Mouse (Mus musculus) heart, embryonic 13.5 days (tissue): ENCODE data around the gene Sorbs1. TPM values are rescaled to one million over a fixed set of nuclear protein-coding genes. Genes with fewer than 3 reads are reported as not detected.
A peak's percentile ranks its signal among the peaks of the same experiment; 100 is the strongest.

ENCODE experiments used
- ATAC-seq: fragments of 200-750 bp; cut with Nextera tagmentation; 2 replicates; pipeline ENCODE4 v1.8.0; 2017; ENCODE audit warnings: moderate TSS enrichment; ENCODE audit not compliant: insufficient number of reproducible peaks, low FRiP score, low TSS enrichment; ENCODE audit errors: extremely low read depth
- H3K27ac ChIP-seq: fragments of 300-500 bp; sonication (generic); replicated peaks from 2 replicates; pipeline ENCODE4 v1.5.1; 2015; ENCODE audit warnings: moderate library complexity, mild to moderate bottlenecking, inconsistent platforms
- H3K27me3 ChIP-seq: fragments of 300-500 bp; sonication (generic); replicated peaks from 2 replicates; pipeline ENCODE4 v1.6.1; 2015; ENCODE audit warnings: mild to moderate bottlenecking, inconsistent platforms
- H3K36me3 ChIP-seq: fragments of 300-500 bp; sonication (generic); 2 replicates; pipeline ENCODE4 v1.6.1; 2015; ENCODE audit warnings: mild to moderate bottlenecking, inconsistent platforms
- H3K4me1 ChIP-seq: fragments of 300-500 bp; sonication (generic); 2 replicates; pipeline ENCODE4 v1.6.1; 2015; ENCODE audit warnings: inconsistent platforms
- H3K4me2 ChIP-seq: fragments of 300-500 bp; sonication (generic); 2 replicates; pipeline ENCODE4 v1.6.1; 2015; ENCODE audit warnings: inconsistent platforms, mild to moderate bottlenecking, moderate library complexity
- H3K4me3 ChIP-seq: fragments of 300-500 bp; sonication (generic); 2 replicates; pipeline ENCODE4 v1.5.1; 2015; ENCODE audit warnings: moderate library complexity, mild to moderate bottlenecking, inconsistent platforms
- H3K9ac ChIP-seq: fragments of 300-500 bp; sonication (generic); 2 replicates; pipeline ENCODE4 v1.6.1; 2015; ENCODE audit warnings: inconsistent platforms, mild to moderate bottlenecking, moderate library complexity
- H3K9me3 ChIP-seq: fragments of 300-500 bp; sonication (generic); 2 replicates; pipeline ENCODE4 v1.6.1; 2016; ENCODE audit warnings: inconsistent platforms
- WGBS: fragments of 180-500 bp; shearing (Covaris S2); methylation state at CpG from one replicate; pipeline ENCODE4 v1.1.7; 2015; ENCODE audit warnings: mixed read lengths; 5-methylcytosine and 5-hydroxymethylcytosine counted together
- polyA plus RNA-seq: library from polyadenylated mRNA; unstranded; fragments of >200 nt; fragmentation: Nextera tagmentation; extraction: Ambion mirVana; gene quantifications from 2 replicates; pipeline ENCODE4 v1.2.1, GENCODE M21; 2015

Sorbs1 gene
- polyA plus RNA-seq, 1 experiment from 2014 or later: 65.4 TPM

DNA sequence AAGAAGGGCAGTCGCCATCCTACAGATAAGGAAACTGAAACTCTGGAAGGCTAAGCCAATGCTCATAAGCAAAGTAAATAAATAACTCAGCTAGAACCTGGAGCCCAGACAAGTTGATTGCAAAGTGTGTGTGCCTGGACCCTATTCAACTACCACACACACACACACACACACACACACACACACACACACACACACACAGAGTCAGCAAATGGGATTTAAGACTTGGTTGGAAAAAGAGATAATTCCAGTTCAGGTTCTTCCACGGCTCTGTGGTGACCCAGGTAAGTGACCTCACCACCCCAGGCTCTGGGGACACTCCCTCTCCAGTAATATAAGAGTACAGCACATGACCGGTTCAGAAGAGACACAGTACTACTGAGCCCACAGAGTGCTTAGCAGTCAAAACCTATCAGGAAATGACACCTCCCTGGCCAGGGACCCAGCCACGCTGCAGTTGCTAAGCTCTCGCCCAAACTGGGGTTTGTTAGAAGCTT, 36.1 kb downstream of the Sorbs1 start:
- Histone ChIP-seq H3K9me3 (no peaks in the 10 kb centered on the region), H3K36me3 (0 out of 2 replicates have a peak, but pooled peaks cover 4% of the 10 kb centered on the region), H3K27me3 (no peaks in the 10 kb centered on the region), H3K4me1 (peaks cover 62% of the 10 kb centered on the region), H3K4me2 (0 out of 2 replicates have a peak overlapping the region, but pooled peaks have one; percentile 9), H3K4me3 (no peak overlapping the region), H3K27ac (peak overlapping the region; percentile 66), H3K9ac (peak overlapping the region; percentile 53)
- 0 out of 2 replicates have a peak, but pooled peaks have one; percentile 18 for ATAC-seq
- 22% methylated on average over 5 of the region's 5 CpGs for WGBS

DNA sequence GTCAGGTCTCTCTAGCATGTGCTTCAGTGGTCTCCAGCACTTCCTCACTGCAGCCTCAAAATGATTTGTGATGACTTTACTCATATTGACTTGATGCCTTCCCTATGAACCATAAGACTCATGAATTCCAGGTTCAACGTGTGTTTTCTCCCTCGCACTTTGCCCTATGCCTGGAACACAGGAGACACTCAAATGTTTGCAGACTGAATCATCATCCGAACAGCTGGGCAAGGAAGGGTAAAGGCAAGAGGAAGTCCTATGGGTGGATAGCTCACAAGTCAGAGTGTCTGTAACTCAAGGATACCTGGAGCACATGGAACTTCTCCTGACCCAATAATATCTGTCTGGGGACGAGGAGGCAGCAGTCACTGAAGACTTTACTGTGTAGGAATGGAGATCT, 37.1 kb downstream of the Sorbs1 start:
- 0 out of 2 replicates have a peak overlapping the region, but pooled peaks have one; percentile 66 for H3K27ac ChIP-seq
- no peak for ATAC-seq
- H3K9ac ChIP-seq: no peak overlapping the region
- H3K9me3 ChIP-seq: no peaks in the 10 kb centered on the region
- H3K4me3 ChIP-seq: no peak overlapping the region
- H3K4me2 ChIP-seq: no peak overlapping the region
- H3K36me3 ChIP-seq: 0 out of 2 replicates have a peak, but pooled peaks cover 4% of the 10 kb centered on the region
- H3K4me1 ChIP-seq: peaks cover 67% of the 10 kb centered on the region
- H3K27me3 ChIP-seq: no peaks in the 10 kb centered on the region
- WGBS: 79% methylated on average over 4 of the region's 4 CpGs

DNA sequence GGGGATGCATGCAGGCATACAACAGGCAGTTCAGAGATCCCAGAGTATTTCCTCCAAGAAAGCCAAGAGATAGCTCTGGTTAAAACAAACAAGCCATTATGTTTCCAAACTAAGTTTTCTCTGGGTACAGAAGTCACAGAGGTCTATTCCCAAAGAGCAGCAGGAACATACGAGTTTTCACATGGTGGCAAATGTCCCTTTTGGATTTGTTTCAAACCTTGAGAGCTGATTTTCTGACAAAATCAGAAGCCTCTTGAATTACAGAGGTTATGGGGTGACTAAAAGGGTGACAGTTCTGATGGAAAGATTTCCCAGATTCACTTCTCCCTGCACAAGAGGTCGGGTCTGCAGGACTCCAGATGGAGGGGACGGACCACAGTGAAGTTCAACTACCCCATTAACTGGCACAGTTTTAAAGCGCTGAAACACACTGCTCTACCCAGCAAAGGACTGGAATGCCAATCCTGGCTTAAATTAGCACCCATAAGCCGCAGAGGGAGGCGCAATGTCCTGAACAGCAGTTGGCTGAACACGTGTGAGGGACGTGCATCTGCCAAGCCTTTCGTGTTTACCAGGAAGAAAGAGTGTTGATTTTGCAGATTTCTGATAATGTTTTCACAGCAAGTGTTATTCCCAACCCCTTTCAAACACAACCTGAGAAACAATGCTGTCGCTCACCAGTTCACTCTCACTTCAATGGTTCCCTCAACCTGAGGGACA, 41.9 kb downstream of the Sorbs1 start:
- no peaks in the 10 kb centered on the region for H3K9me3 ChIP-seq
- H3K36me3 ChIP-seq: 0 out of 2 replicates have a peak, but pooled peaks cover 13% of the 10 kb centered on the region
- peak overlapping the region; percentile 76 for H3K27ac ChIP-seq
- H3K4me3 ChIP-seq: no peak overlapping the region
- WGBS: 38% methylated on average over 10 of the region's 10 CpGs
- H3K27me3 ChIP-seq: no peaks in the 10 kb centered on the region
- ATAC-seq: no peak
- H3K9ac ChIP-seq: peak overlapping the region; percentile 71
- peaks cover 65% of the 10 kb centered on the region for H3K4me1 ChIP-seq
- 0 out of 2 replicates have a peak overlapping the region, but pooled peaks have one; percentile 11 for H3K4me2 ChIP-seq

DNA sequence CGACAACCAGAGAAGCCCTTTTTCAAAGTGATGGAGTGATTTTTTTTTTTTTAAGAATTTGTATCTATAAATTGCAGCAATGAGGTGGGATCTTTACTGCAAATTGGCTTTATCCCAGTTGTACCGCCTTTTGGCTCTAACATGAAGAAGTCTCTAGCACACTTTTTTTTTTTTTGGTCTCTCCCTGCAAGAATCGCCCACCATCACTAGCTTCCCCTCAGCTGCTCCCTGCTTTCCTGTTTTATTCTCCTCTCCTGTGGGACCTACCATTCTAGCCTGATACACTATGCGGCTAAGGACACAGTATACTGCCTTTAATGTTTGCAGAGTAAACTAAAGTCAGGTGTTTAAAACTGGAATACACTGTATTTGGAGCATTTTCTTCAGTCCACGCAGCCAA, 43.8 kb downstream of the Sorbs1 start:
- Histone ChIP-seq H3K9me3 (no peaks in the 10 kb centered on the region), H3K4me3 (no peak overlapping the region), H3K36me3 (0 out of 2 replicates have a peak, but pooled peaks cover 9% of the 10 kb centered on the region), H3K27ac (no peak overlapping the region), H3K27me3 (no peaks in the 10 kb centered on the region), H3K9ac (no peak overlapping the region), H3K4me1 (peaks cover 62% of the 10 kb centered on the region), H3K4me2 (no peak overlapping the region)
- ATAC-seq: no peak
- 84% methylated on average over 5 of the region's 5 CpGs for WGBS

DNA sequence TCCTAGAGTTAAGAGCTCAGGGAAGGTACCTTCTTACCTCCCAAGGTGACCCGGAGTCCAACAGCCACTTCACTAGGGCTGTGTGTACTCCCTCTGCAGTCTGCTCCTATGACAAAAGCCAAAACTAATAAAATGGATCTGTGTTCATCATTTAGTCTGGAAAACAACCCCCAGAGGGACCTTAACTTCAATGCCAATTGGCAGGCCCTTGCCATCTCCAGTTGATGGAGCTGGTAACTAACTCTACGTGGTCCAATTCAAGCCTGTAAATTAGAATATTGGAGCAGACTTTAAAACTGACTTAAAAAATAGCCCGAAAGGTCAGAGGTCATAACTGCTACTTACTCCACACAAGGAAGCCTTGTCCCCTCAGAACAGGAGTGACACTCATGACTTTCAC, 45.3 kb downstream of the Sorbs1 start:
- no peak overlapping the region for H3K4me3 ChIP-seq
- H3K9ac ChIP-seq: peak overlapping the region; percentile 33; the same call in 1 of the 2 replicates
- no peak for ATAC-seq
- peak overlapping the region; percentile 92 for H3K27ac ChIP-seq
- H3K36me3 ChIP-seq: 0 out of 2 replicates have a peak, but pooled peaks cover 9% of the 10 kb centered on the region
- no peaks in the 10 kb centered on the region for H3K27me3 ChIP-seq
- no peaks in the 10 kb centered on the region for H3K9me3 ChIP-seq
- WGBS: 69% methylated on average over 3 of the region's 3 CpGs
- peak overlapping the region; percentile 45 for H3K4me2 ChIP-seq
- H3K4me1 ChIP-seq: peaks cover 68% of the 10 kb centered on the region

DNA sequence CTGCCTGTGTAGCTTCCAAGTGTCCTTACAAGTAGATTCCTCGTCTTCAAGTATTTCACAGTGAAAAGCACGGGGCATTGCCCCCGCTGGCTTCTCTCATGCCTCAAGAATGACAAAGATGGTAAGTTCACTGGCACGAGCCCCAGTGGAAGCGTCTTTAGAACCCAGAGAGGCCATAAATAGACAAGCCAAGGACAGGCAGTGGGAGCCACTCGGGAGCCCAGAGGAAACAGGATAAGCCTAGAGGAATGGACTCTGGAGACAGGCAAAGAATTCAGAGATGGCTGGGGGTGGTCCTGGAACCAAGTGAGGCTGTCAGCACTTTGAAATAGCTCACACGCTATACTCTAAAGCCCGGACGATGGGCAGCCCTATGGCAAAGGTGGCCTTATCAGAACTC, 45.8 kb downstream of the Sorbs1 start:
- Histone ChIP-seq H3K4me1 (peaks cover 68% of the 10 kb centered on the region), H3K9me3 (no peaks in the 10 kb centered on the region), H3K4me2 (peak overlapping the region; percentile 45), H3K27ac (peak overlapping the region; percentile 92), H3K4me3 (no peak overlapping the region), H3K27me3 (no peaks in the 10 kb centered on the region), H3K36me3 (0 out of 2 replicates have a peak, but pooled peaks cover 9% of the 10 kb centered on the region), H3K9ac (peak overlapping the region; percentile 33; the same call in 1 of the 2 replicates)
- ATAC-seq: no peak
- WGBS: 30% methylated on average over 9 of the region's 9 CpGs

DNA sequence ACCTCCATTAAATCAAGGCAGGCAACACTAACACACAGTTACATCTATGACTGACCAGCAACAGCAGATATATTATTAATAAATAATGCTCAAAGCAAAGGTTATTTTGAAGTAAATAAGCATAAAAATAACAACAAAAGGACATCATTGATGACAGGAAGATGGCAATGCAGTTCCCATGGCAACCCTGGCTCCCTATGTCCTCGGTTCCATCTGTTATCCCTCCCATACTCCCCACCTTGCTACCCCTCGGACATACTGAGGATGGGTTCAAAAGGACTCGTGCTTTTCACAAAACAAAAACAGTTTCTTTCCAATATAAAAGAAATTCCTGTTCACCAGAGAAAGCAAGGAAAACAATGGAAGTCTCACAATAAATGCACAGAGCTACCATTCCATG, 48.2 kb downstream of the Sorbs1 start:
- Histone ChIP-seq H3K36me3 (0 out of 2 replicates have a peak, but pooled peaks cover 9% of the 10 kb centered on the region), H3K4me1 (peaks cover 65% of the 10 kb centered on the region), H3K27ac (no peak overlapping the region), H3K9me3 (no peaks in the 10 kb centered on the region), H3K27me3 (no peaks in the 10 kb centered on the region), H3K4me3 (no peak overlapping the region), H3K4me2 (no peak overlapping the region), H3K9ac (no peak overlapping the region)
- ATAC-seq: no peak
- 81% methylated on average over 3 of the region's 3 CpGs for WGBS

DNA sequence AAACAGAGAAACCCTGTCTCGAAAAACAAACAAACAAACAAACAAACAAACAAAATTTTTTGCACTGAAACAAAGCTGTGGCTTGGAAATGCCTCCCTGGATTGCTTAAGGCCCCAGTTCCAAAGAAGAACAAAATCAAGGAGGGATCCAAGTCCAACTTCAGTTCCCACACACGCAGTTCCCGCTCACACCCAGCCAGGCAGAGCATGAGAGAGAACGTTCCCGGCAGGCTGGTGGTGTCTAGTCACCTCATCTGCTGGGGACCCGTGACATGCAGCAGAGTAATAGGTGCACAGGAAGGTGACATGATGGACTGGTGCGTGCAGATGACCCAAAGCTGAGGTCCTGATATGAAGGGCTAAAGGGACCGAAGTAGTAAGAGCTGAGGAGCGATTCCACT, 49.2 kb downstream of the Sorbs1 start:
- Histone ChIP-seq H3K27me3 (no peaks in the 10 kb centered on the region), H3K4me2 (no peak overlapping the region), H3K9me3 (no peaks in the 10 kb centered on the region), H3K4me3 (no peak overlapping the region), H3K27ac (no peak overlapping the region), H3K9ac (no peak overlapping the region), H3K4me1 (peaks cover 65% of the 10 kb centered on the region), H3K36me3 (0 out of 2 replicates have a peak, but pooled peaks cover 9% of the 10 kb centered on the region)
- 78% methylated on average over 9 of the region's 9 CpGs for WGBS
- no peak for ATAC-seq

DNA sequence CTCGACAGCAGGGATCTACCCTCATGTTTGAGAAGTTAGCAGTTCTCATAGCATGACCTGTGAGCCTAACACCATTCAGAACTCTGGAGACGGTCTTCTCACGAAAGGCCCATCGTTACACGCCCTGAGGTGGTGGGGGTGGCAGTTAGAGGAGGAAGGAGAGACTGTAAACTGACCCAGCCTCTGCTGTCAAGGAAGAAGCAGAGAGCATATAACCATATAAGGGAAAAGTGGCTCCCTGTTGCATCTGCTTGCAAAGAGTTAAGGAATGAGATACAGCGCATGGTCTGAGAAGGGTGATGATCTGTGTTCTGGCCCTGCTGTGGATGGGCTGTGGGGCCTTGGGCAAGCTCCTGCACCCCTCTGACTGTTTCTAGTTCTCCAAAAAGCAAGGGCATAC, 50.7 kb downstream of the Sorbs1 start:
- H3K27me3 ChIP-seq: no peaks in the 10 kb centered on the region
- 0 out of 2 replicates have a peak overlapping the region, but pooled peaks have one; percentile 3 for H3K27ac ChIP-seq
- no peaks in the 10 kb centered on the region for H3K9me3 ChIP-seq
- H3K4me1 ChIP-seq: peaks cover 63% of the 10 kb centered on the region
- H3K9ac ChIP-seq: no peak overlapping the region
- no peak for ATAC-seq
- no peak overlapping the region for H3K4me3 ChIP-seq
- H3K36me3 ChIP-seq: 0 out of 2 replicates have a peak, but pooled peaks cover 4% of the 10 kb centered on the region
- no peak overlapping the region for H3K4me2 ChIP-seq
- 42% methylated on average over 6 of the region's 6 CpGs for WGBS

DNA sequence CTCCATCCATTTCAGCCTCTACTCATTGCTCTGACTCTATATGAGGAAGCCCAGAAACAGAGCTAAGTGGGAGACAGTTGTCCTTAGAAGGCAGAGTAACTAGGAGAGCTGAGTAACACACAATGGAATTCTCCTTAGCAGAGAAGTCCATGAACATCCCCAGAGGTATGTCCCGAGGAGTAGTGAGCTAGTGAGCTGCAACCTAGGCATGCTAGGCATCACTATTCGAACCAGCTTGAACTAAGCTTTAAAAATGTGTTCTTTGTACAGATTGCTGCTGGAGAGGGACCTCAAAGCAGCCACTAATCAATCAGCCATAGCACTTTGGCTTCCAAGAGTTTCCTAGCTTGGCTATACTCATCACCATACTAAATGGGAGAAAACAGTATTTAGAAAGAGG, 51.1 kb downstream of the Sorbs1 start:
- Histone ChIP-seq H3K4me2 (no peak overlapping the region), H3K27me3 (no peaks in the 10 kb centered on the region), H3K4me3 (no peak overlapping the region), H3K27ac (0 out of 2 replicates have a peak overlapping the region, but pooled peaks have one; percentile 3), H3K4me1 (peaks cover 59% of the 10 kb centered on the region), H3K9ac (no peak overlapping the region), H3K36me3 (0 out of 2 replicates have a peak, but pooled peaks cover 4% of the 10 kb centered on the region), H3K9me3 (no peaks in the 10 kb centered on the region)
- 60% methylated on average over 2 of the region's 2 CpGs for WGBS
- ATAC-seq: no peak

DNA sequence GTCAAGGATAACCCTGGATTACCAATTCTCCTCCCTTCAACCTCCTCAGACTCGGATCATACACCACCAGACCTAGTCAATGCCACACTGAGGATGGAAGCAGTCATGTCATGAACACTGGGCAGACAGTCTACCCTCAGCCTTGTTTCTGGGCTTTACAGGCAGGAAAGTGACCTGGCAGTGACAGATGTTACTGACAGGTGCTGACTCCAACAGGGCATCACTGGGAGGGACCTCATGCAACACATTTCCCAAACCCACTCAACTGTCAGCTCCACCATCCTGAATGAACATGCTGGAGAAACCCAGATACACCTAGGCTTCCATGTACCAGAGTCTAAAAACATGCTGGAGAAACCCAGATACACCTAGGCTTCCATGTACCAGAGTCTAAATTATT, 51.9 kb downstream of the Sorbs1 start:
- no peak overlapping the region for H3K27ac ChIP-seq
- no peak for ATAC-seq
- no peaks in the 10 kb centered on the region for H3K9me3 ChIP-seq
- H3K36me3 ChIP-seq: no peaks in the 10 kb centered on the region
- H3K4me3 ChIP-seq: no peak overlapping the region
- H3K9ac ChIP-seq: no peak overlapping the region
- H3K27me3 ChIP-seq: no peaks in the 10 kb centered on the region
- peaks cover 57% of the 10 kb centered on the region for H3K4me1 ChIP-seq
- 76% methylated on average over 1 of the region's 1 CpGs for WGBS
- no peak overlapping the region for H3K4me2 ChIP-seq
